Mouse (Mus musculus) forebrain, embryonic 16.5 days (tissue): ENCODE measurements around the gene D2hgdh. TPM values are rescaled to one million over a fixed set of nuclear protein-coding genes. Genes with fewer than 3 reads are reported as not detected.
"Not testable (repeated sequence)": the region's sequence is repeated elsewhere in the genome, so short reads cannot be mapped to it uniquely, and the experiment has no call there.

ENCODE experiments used
- ATAC-seq: fragments of 200-750 bp; cut with Nextera tagmentation; 2 replicates; pipeline ENCODE4 v1.8.0; 2017; ENCODE audit warnings: mild to moderate bottlenecking, moderate library complexity
- H3K27ac ChIP-seq: fragments of 300-500 bp; sonication (generic); 2 replicates; pipeline ENCODE4 v1.5.1; 2014; ENCODE audit warnings: low read length, control low read depth
- H3K27me3 ChIP-seq: fragments of 300-500 bp; sonication (generic); replicated peaks from 2 replicates; pipeline ENCODE4 v1.6.1; 2014; ENCODE audit warnings: low read length; ENCODE audit not compliant: control insufficient read depth, insufficient read depth
- H3K36me3 ChIP-seq: fragments of 300-500 bp; sonication (generic); 2 replicates; pipeline ENCODE4 v1.6.1; 2014; ENCODE audit not compliant: control insufficient read depth, insufficient read depth
- H3K4me1 ChIP-seq: fragments of 300-500 bp; sonication (generic); replicated peaks from 2 replicates; pipeline ENCODE4 v1.6.1; 2014; ENCODE audit warnings: low read length; ENCODE audit not compliant: control insufficient read depth, insufficient read depth
- H3K4me2 ChIP-seq: fragments of 300-500 bp; sonication (generic); 2 replicates; pipeline ENCODE4 v1.6.1; 2014; ENCODE audit warnings: mild to moderate bottlenecking, low read length, control low read depth
- H3K4me3 ChIP-seq: fragments of 300-500 bp; sonication (generic); replicated peaks from 2 replicates; pipeline ENCODE4 v1.5.1; 2014; ENCODE audit warnings: mild to moderate bottlenecking, low read length, control low read depth
- H3K9ac ChIP-seq: fragments of 300-500 bp; sonication (generic); replicated peaks from 2 replicates; pipeline ENCODE4 v1.6.1; 2014; ENCODE audit warnings: low read depth, low read length, control low read depth
- H3K9me3 ChIP-seq: fragments of 300-500 bp; sonication (generic); 2 replicates; pipeline ENCODE4 v1.6.1; 2016; ENCODE audit warnings: low read length; ENCODE audit not compliant: control insufficient read depth
- WGBS: fragments of 180-500 bp; shearing (Covaris S2); extraction: QIAGEN DNeasy Blood & Tissue Kit; methylation state at CpG from one replicate; pipeline ENCODE4 v1.1.7; 2014; 5-methylcytosine and 5-hydroxymethylcytosine counted together
- polyA plus RNA-seq: library from polyadenylated mRNA; unstranded; fragments of >200 nt; fragmentation: Nextera tagmentation; extraction: Ambion mirVana; gene quantifications from 2 replicates; pipeline ENCODE4 v1.2.1, GENCODE M21; 2015

The D2hgdh gene
- polyA plus RNA-seq, 1 experiment from 2014 or later: 19.5 TPM

- not testable (repeated sequence) for H3K4me3 ChIP-seq, H3K36me3 ChIP-seq, H3K4me2 ChIP-seq, H3K27ac ChIP-seq, H3K4me1 ChIP-seq, H3K9me3 ChIP-seq, H3K27me3 ChIP-seq, ATAC-seq, H3K9ac ChIP-seq
- 89% methylated on average over 11 of the region's 22 CpGs for WGBS
Observed at GRCm38 (mm10) chr1:93874405-93874804, 49.7 kb downstream of the D2hgdh start.

GRCm38 (mm10) chr1:93881778-93882177, 57.1 kb downstream of the D2hgdh start:
- not testable (repeated sequence) for H3K27me3 ChIP-seq, H3K36me3 ChIP-seq, H3K9me3 ChIP-seq, H3K4me3 ChIP-seq, H3K9ac ChIP-seq, ATAC-seq, H3K4me1 ChIP-seq, H3K4me2 ChIP-seq, H3K27ac ChIP-seq
- WGBS: no CpG with 5 or more reads among the region's 11 CpGs

- H3K27ac ChIP-seq, ATAC-seq, H3K4me3 ChIP-seq, H3K4me1 ChIP-seq, H3K4me2 ChIP-seq, H3K27me3 ChIP-seq, H3K9ac ChIP-seq, H3K9me3 ChIP-seq, H3K36me3 ChIP-seq: not testable (repeated sequence)
- 62% methylated on average over 1 of the region's 1 CpGs for WGBS
Observed at GRCm38 (mm10) chr1:93890936-93891335, 66.2 kb downstream of the D2hgdh start.

GRCm38 (mm10) chr1:93897395-93897794, 72.7 kb downstream of the D2hgdh start:
- ATAC-seq, H3K9ac ChIP-seq, H3K27me3 ChIP-seq, H3K27ac ChIP-seq, H3K36me3 ChIP-seq, H3K9me3 ChIP-seq, H3K4me3 ChIP-seq, H3K4me1 ChIP-seq, H3K4me2 ChIP-seq: not testable (repeated sequence)
- WGBS: no CpG with 5 or more reads among the region's 1 CpGs

DNA sequence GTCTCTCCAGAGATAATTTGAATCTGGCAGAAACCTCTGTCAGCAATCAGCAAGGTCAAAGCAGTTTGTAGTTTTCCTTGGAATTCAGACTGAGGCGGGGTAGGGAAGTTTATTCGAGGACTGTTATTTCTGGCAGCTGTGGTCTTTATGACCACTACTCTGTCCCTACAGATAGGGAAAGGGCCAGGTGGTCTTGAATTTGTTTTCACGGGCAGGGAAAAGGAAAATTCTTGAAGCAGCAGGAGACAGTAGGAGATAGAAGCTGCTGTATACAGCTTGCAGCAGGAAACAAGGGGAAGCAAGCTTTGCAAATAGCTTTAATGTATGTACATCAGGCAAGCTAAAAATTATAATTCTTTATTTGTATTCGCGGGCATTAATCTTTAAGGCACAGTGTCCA, 76.6 kb downstream of the D2hgdh start:
- not testable (repeated sequence) for H3K9ac ChIP-seq, H3K4me2 ChIP-seq, H3K9me3 ChIP-seq, H3K27me3 ChIP-seq, H3K36me3 ChIP-seq, H3K4me1 ChIP-seq, H3K4me3 ChIP-seq, H3K27ac ChIP-seq, ATAC-seq
- 81% methylated on average over 2 of the region's 5 CpGs for WGBS

Other genes with a start within 250 kb of the D2hgdh start
- gene Stk25, start 166.2 kb upstream of the D2hgdh start, polyA plus RNA-seq: 316 and 341 TPM in 2 replicates
- 89.5 and 104 TPM in 2 replicates for gene Bok, start 139.2 kb upstream of the D2hgdh start, polyA plus RNA-seq
- 104 and 108 TPM in 2 replicates for gene Atg4b, start 73.4 kb upstream of the D2hgdh start, polyA plus RNA-seq
- gene Thap4, start 70.0 kb upstream of the D2hgdh start, polyA plus RNA-seq: 47.5 and 50.2 TPM in 2 replicates
- gene Dtymk, start 23.0 kb upstream of the D2hgdh start, polyA plus RNA-seq: 180 and 189 TPM in 2 replicates
- gene Ing5, start 20.9 kb upstream of the D2hgdh start, polyA plus RNA-seq: 11.9 and 12.3 TPM in 2 replicates
- gene Gal3st2, start 36.4 kb downstream of the D2hgdh start, polyA plus RNA-seq: not detected in 2 replicates
- gene Gal3st2b, start 93.4 kb downstream of the D2hgdh start, polyA plus RNA-seq: 0.08 TPM in 1 of 2 replicates, not detected in the other
- gene Gal3st2c, start 165.6 kb downstream of the D2hgdh start, polyA plus RNA-seq: not detected in 2 replicates
- gene Neu4, start 195.5 kb downstream of the D2hgdh start, polyA plus RNA-seq: not detected in 2 replicates
- not detected in 2 replicates for gene Pdcd1, start 227.6 kb downstream of the D2hgdh start, polyA plus RNA-seq